Mouse (Mus musculus) C2C12 (cell line): Measurements from ENCODE around the gene Prickle2.

Experiments used
- CTCF ChIP-seq: IDR thresholded peaks from one replicate; pipeline ENCODE4 v1.5.1; 2011; ENCODE audit not compliant: control insufficient read depth, insufficient read depth, insufficient read length
- MYOD1 ChIP-seq: IDR thresholded peaks from one replicate; pipeline ENCODE4 v1.6.1; 2011; ENCODE audit warnings: low read depth; ENCODE audit not compliant: control insufficient read depth, insufficient read length

GRCm38 (mm10) chr6:92663433-92663832 is 42.5 kb downstream of the Prickle2 start:
- TF ChIP-seq CTCF (no peak), MYOD1 (no peak)
